Mouse (Mus musculus): ENCODE results near the gene Faf1. TPM values are rescaled to one million over a fixed set of nuclear protein-coding genes. Genes with fewer than 3 reads are reported as not detected.
A peak's percentile ranks its signal among the peaks of the same experiment; 100 is the strongest.

Gene Faf1
- polyA plus RNA-seq, 1 experiment from 2014 or later = 24.3 TPM

DNA sequence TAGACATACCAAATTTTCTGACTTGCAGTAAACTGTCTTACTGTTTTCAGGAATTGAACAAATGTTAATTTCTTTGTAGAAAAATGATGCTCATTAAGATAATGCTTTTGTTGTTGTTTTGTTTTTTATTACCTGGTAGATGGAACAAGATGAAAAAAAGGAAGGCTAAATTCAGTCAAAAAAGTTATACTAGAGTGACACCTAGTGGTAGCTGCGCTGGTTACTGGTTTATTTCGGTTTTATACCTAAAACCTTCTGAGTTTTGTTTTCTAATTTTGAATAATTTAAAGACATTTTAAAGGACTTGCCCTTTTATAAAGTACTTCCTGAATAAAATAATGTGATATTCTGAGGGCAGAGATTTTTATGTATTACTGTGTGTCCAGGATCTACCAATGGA, 52.9 kb downstream of the Faf1 start:
- WGBS = 5% methylated on average over 2 of the region's 2 CpGs
- Histone ChIP-seq H3K9me3 (no peaks in the 10 kb centered on the region), H3K9ac (no peak overlapping the region), H3K36me3 (no peaks in the 10 kb centered on the region), H3K4me2 (no peak overlapping the region), H3K27ac (no peak overlapping the region), H3K4me1 (no peaks in the 10 kb centered on the region), H3K4me3 (no peak overlapping the region), H3K27me3 (no peaks in the 10 kb centered on the region)
- no peak for ATAC-seq (ENCODE audit: borderline replicate concordance, extremely low read depth, low FRiP score, low TSS enrichment)

DNA sequence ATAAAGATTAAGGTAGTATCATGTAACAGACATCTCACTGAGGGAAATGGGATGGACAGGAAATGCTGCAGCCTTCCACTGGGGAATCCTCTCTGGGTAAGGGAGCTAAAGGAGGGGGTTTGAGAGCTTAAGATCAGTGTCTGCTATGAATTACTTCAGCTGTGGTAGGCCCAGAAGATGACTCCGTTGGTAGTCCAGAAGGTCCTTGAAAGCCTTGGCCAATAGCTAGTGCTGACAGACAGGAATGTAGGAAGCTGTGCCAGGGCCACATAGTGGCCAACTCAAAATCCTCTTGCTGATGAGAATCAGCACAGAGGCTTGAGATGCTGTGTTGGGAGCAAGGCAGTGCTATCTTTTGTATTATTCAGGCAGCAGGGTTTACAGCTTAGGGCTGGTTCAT, 59.4 kb downstream of the Faf1 start:
- no peak overlapping the region for H3K4me3 ChIP-seq
- WGBS = 23% methylated on average over 1 of the region's 1 CpGs
- ATAC-seq (ENCODE audit: borderline replicate concordance, extremely low read depth, low FRiP score, low TSS enrichment) = peak; percentile 90
- H3K27ac ChIP-seq = peak overlapping the region; percentile 41
- H3K9me3 ChIP-seq = no peaks in the 10 kb centered on the region
- peaks cover 7% of the 10 kb centered on the region; the same call in 1 of the 2 replicates for H3K4me1 ChIP-seq
- H3K36me3 ChIP-seq = 0 out of 2 replicates have a peak, but pooled peaks cover 4% of the 10 kb centered on the region
- H3K27me3 ChIP-seq = no peaks in the 10 kb centered on the region
- no peak overlapping the region for H3K4me2 ChIP-seq
- no peak overlapping the region for H3K9ac ChIP-seq

DNA sequence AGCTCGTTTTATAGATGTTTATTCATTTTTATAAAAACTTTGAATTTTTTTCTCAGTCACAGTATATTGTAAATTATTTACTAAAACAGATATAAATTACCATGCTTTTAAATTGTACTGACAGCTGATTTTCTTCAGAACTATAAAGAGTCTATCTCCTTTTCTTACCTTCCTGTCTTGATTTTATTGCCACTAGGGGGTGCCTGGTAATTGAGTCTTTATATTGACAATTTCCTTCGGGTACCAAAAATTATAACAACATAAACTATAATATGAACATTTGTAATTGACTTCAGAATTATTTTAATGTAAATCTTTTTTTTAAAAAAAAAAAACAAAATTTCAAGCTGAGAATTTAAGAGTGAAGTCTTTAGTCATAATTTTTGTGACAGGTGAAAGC, 67.6 kb downstream of the Faf1 start:
- H3K9me3 ChIP-seq = no peaks in the 10 kb centered on the region
- no peak overlapping the region for H3K9ac ChIP-seq
- H3K4me3 ChIP-seq = no peak overlapping the region
- no peaks in the 10 kb centered on the region for H3K4me1 ChIP-seq
- no peak for ATAC-seq (ENCODE audit: borderline replicate concordance, extremely low read depth, low FRiP score, low TSS enrichment)
- H3K27me3 ChIP-seq = no peaks in the 10 kb centered on the region
- 74% methylated on average over 2 of the region's 2 CpGs for WGBS
- no peak overlapping the region for H3K4me2 ChIP-seq
- 0 out of 2 replicates have a peak, but pooled peaks cover 2% of the 10 kb centered on the region for H3K36me3 ChIP-seq
- H3K27ac ChIP-seq = no peak overlapping the region

DNA sequence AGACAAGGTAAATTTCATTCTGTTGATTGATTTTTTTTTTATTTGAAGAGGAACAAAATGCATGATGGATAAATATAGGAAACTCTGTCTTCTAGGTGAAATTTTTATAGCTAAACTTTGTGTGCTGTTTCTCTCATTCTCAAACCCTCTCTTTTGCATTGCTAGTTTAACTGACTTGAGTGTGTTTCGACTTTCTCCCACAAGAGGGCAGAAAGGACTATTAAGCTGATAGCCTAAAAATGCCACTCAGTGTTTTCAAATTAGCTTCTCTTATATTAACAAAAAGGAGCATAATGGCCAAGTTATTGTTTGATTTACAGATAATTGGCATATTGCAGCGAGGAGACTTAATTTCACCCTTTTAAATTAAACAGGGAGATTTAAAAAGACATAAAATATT, 82.6 kb downstream of the Faf1 start:
- H3K9ac ChIP-seq = no peak overlapping the region
- no peak overlapping the region for H3K27ac ChIP-seq
- H3K4me2 ChIP-seq = no peak overlapping the region
- no peaks in the 10 kb centered on the region for H3K27me3 ChIP-seq
- 26% methylated on average over 2 of the region's 2 CpGs for WGBS
- H3K4me3 ChIP-seq = no peak overlapping the region
- no peaks in the 10 kb centered on the region for H3K9me3 ChIP-seq
- H3K4me1 ChIP-seq = no peaks in the 10 kb centered on the region
- ATAC-seq (ENCODE audit: borderline replicate concordance, extremely low read depth, low FRiP score, low TSS enrichment) = no peak
- H3K36me3 ChIP-seq = no peaks in the 10 kb centered on the region

DNA sequence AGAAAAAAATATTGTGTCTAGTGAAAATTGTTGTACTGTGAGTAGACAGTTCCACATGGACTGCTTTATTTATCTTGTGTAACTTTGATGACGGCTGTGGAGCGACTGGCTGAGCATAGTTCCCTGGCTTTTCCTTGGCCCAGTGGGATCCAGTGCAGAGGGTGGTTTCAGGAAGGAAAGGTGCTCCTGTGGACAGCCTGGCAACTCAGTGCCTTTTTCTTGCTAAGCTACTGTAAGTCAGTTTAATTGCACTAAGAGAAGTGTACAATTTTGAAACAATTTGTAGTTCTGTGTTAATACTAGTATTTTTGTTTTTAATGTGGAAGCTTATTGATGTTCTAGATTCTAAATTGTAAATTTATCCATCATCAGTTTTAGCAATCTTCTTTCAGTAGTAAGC, 83.5 kb downstream of the Faf1 start:
- Histone ChIP-seq H3K27me3 (no peaks in the 10 kb centered on the region), H3K4me2 (no peak overlapping the region), H3K9me3 (no peaks in the 10 kb centered on the region), H3K4me3 (no peak overlapping the region), H3K36me3 (no peaks in the 10 kb centered on the region), H3K27ac (no peak overlapping the region), H3K9ac (no peak overlapping the region), H3K4me1 (no peaks in the 10 kb centered on the region)
- no peak for ATAC-seq (ENCODE audit: borderline replicate concordance, extremely low read depth, low FRiP score, low TSS enrichment)
- WGBS = 72% methylated on average over 2 of the region's 2 CpGs

GRCm38 (mm10) chr4:109760501-109760900, 84.1 kb downstream of the Faf1 start:
- 86% methylated on average over 3 of the region's 3 CpGs for WGBS
- Histone ChIP-seq H3K36me3 (no peaks in the 10 kb centered on the region), H3K4me2 (no peak overlapping the region), H3K4me1 (no peaks in the 10 kb centered on the region), H3K27ac (no peak overlapping the region), H3K9ac (no peak overlapping the region), H3K9me3 (no peaks in the 10 kb centered on the region), H3K4me3 (no peak overlapping the region), H3K27me3 (no peaks in the 10 kb centered on the region)
- ATAC-seq (ENCODE audit: borderline replicate concordance, extremely low read depth, low FRiP score, low TSS enrichment) = no peak

DNA sequence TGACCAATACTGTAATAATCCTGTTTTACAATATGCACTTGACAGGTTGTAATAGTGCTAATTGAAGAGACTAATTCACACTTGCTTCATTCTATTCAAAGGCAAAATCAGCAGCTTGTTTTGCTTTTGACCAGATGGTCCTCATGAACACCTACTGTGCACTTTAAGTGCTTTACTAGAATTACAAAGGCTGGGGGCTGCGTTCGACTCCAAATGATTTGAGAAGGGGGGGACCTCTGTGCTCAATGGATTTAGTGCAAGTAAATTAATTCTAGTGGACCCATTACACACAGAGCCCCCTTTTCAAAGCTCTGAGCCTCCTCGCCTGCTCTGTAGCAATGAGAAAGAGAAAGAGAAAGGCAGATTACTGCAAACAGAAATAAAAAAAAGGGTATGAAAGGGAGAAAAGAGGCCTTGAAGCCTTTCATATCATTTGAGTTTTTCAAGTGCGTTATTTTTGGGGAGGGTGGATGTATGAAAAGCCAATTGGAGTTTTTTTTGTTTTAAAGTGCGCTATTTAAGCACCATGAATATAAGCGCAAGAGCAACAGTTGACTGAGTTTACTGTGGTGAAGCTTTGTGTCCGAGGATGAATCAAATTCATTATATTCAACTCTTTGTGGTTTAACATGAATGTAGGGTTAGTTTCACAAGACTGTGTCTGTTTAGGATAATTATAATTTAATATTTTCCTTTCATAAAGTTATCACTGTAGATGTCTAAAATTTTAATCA, 86.5 kb downstream of the Faf1 start:
- 62% methylated on average over 7 of the region's 7 CpGs for WGBS
- H3K9ac ChIP-seq = no peak overlapping the region

GRCm38 (mm10) chr4:109769071-109769470, 92.7 kb downstream of the Faf1 start:
- no peaks in the 10 kb centered on the region for H3K27me3 ChIP-seq
- H3K9me3 ChIP-seq = no peaks in the 10 kb centered on the region
- WGBS = 68% methylated on average over 1 of the region's 1 CpGs
- no peak overlapping the region for H3K27ac ChIP-seq
- H3K4me1 ChIP-seq = no peaks in the 10 kb centered on the region
- H3K36me3 ChIP-seq = no peaks in the 10 kb centered on the region
- no peak overlapping the region for H3K9ac ChIP-seq
- ATAC-seq (ENCODE audit: borderline replicate concordance, extremely low read depth, low FRiP score, low TSS enrichment) = no peak
- no peak overlapping the region for H3K4me3 ChIP-seq
- no peak overlapping the region for H3K4me2 ChIP-seq

More for the DNA sequence above, 86.5 kb downstream of the Faf1 start:
- H3K4me2 ChIP-seq = no peak overlapping the region
- no peaks in the 10 kb centered on the region for H3K4me1 ChIP-seq
- no peak for ATAC-seq (ENCODE audit: borderline replicate concordance, extremely low read depth, low FRiP score, low TSS enrichment)
- no peaks in the 10 kb centered on the region for H3K9me3 ChIP-seq
- no peak overlapping the region for H3K4me3 ChIP-seq
- no peaks in the 10 kb centered on the region for H3K36me3 ChIP-seq
- no peaks in the 10 kb centered on the region for H3K27me3 ChIP-seq
- H3K27ac ChIP-seq = no peak overlapping the region

DNA sequence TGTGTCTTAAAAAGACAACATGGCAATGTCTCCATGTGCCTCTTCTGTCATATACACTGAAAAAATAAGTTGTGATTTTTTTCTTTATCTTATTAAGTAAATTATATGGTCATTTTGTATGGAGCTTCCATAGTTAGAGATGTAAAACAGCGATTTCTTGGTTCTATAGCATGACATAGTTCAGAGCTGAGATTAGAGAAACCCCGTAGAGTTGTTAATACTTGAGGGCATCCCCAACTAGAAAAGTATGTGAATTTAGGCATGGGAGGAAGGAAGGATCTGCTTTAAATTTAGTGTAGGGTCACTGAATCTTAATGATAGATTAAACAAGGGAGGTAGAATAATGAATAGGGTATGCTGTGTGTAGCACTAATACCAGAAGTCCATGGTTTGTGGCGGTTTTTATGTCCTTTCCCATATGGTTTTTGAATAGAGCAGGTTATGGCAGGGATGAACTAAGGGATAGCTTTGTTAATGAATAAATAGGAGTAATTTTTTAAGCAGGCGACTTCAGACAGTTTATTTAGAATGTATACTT, 106.3 kb downstream of the Faf1 start:
- H3K27ac ChIP-seq = no peak overlapping the region
- WGBS = 93% methylated on average over 4 of the region's 4 CpGs

DNA sequence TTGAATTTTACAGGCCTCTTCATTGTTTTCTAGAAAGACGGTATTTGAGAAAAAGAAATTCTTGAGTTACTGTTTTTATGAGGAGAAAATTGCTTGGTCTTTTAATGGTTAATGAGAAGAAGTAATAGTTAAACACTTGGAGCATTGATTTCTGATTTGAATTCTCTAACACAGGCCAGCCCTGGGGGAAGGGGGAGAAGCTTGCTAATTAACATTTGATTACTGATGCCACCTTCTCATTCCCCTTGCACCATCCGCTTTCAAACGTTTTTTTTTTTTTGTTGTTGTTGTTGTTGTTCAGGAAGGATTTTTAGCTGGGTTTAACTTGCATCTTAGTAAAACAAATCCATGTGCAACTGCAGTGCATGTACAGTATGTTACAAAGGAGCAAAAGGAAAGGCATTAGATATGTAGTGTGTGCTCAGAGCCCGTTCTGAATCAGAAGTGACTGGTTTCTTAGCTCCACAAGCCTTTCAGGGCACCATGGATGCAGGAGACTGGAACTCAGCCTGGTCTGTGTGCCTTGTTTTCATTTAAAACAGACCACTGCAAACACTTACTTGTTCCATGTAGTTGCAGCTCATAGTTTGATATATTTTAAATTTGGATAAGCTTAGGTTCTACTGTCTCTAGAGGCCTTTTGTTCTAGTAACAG, 113.1 kb downstream of the Faf1 start:
- no peak overlapping the region for H3K4me3 ChIP-seq
- H3K9me3 ChIP-seq = no peaks in the 10 kb centered on the region
- H3K36me3 ChIP-seq = no peaks in the 10 kb centered on the region
- H3K27ac ChIP-seq = no peak overlapping the region
- no peak overlapping the region for H3K4me2 ChIP-seq
- H3K27me3 ChIP-seq = no peaks in the 10 kb centered on the region
- H3K4me1 ChIP-seq = no peaks in the 10 kb centered on the region
- 66% methylated on average over 4 of the region's 4 CpGs for WGBS
- ATAC-seq (ENCODE audit: borderline replicate concordance, extremely low read depth, low FRiP score, low TSS enrichment) = no peak
- no peak overlapping the region for H3K9ac ChIP-seq

More for the DNA sequence above, 106.3 kb downstream of the Faf1 start:
- H3K4me3 ChIP-seq = no peak overlapping the region
- ATAC-seq (ENCODE audit: borderline replicate concordance, extremely low read depth, low FRiP score, low TSS enrichment) = no peak
- H3K9me3 ChIP-seq = no peaks in the 10 kb centered on the region
- no peak overlapping the region for H3K4me2 ChIP-seq
- H3K4me1 ChIP-seq = no peaks in the 10 kb centered on the region
- no peaks in the 10 kb centered on the region for H3K27me3 ChIP-seq
- no peaks in the 10 kb centered on the region for H3K36me3 ChIP-seq
- H3K9ac ChIP-seq = no peak overlapping the region

DNA sequence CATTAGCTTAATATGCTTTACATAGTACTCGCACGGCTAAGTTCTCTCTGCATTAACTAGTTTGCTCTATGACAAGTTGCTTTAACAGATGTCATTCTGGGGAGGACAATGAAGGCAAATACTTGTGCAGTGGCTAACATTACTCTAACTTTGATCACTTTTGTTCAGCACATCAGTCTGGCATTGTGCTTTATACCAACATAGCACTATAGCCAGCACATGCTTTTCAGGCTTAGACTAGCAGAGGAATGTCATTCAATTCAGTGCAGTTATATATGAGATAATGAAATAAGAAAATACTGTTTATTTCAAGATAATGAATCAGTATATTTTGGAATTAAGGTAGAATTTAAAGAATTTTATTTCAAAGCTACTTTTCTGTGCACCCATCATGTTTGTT, 115.9 kb downstream of the Faf1 start:
- Histone ChIP-seq H3K4me2 (no peak overlapping the region), H3K36me3 (no peaks in the 10 kb centered on the region), H3K9ac (no peak overlapping the region), H3K27ac (no peak overlapping the region), H3K4me1 (no peaks in the 10 kb centered on the region), H3K27me3 (no peaks in the 10 kb centered on the region), H3K9me3 (no peaks in the 10 kb centered on the region), H3K4me3 (no peak overlapping the region)
- WGBS = 65% methylated on average over 2 of the region's 2 CpGs
- no peak for ATAC-seq (ENCODE audit: borderline replicate concordance, extremely low read depth, low FRiP score, low TSS enrichment)

GRCm38 (mm10) chr4:109793072-109793471, 116.7 kb downstream of the Faf1 start:
- no peaks in the 10 kb centered on the region for H3K36me3 ChIP-seq
- no peak overlapping the region for H3K9ac ChIP-seq
- ATAC-seq (ENCODE audit: borderline replicate concordance, extremely low read depth, low FRiP score, low TSS enrichment) = no peak
- no peaks in the 10 kb centered on the region for H3K9me3 ChIP-seq
- H3K4me3 ChIP-seq = no peak overlapping the region
- no peak overlapping the region for H3K27ac ChIP-seq
- no peaks in the 10 kb centered on the region for H3K4me1 ChIP-seq
- 75% methylated on average over 2 of the region's 2 CpGs for WGBS
- no peaks in the 10 kb centered on the region for H3K27me3 ChIP-seq
- H3K4me2 ChIP-seq = no peak overlapping the region

Measured in lung, embryonic 15.5 days (tissue).